Mouse (Mus musculus) hindbrain, embryonic 13.5 days (tissue): ENCODE measurements around the gene Rbm5. TPM values are rescaled to one million over a fixed set of nuclear protein-coding genes. Genes with fewer than 3 reads are reported as not detected.

Experiments
- ATAC-seq: fragments of 200-750 bp; cut with Nextera tagmentation; 2 replicates; pipeline ENCODE4 v1.8.0; 2017; ENCODE audit warnings: moderate TSS enrichment; ENCODE audit not compliant: low FRiP score
- H3K27ac ChIP-seq: fragments of 300-500 bp; sonication (generic); 2 replicates; pipeline ENCODE4 v1.5.1; 2015; ENCODE audit warnings: inconsistent platforms, mild to moderate bottlenecking, moderate library complexity
- H3K27me3 ChIP-seq: fragments of 300-500 bp; sonication (generic); 2 replicates; pipeline ENCODE4 v1.6.1; 2015; ENCODE audit warnings: mild to moderate bottlenecking, inconsistent platforms
- H3K36me3 ChIP-seq: fragments of 300-500 bp; sonication (generic); 2 replicates; pipeline ENCODE4 v1.6.1; 2015; ENCODE audit warnings: mild to moderate bottlenecking, inconsistent platforms
- H3K4me1 ChIP-seq: fragments of 300-500 bp; sonication (generic); replicated peaks from 2 replicates; pipeline ENCODE4 v1.6.1; 2015; ENCODE audit warnings: inconsistent platforms
- H3K4me2 ChIP-seq: fragments of 300-500 bp; sonication (generic); 2 replicates; pipeline ENCODE4 v1.6.1; 2015; ENCODE audit warnings: inconsistent platforms, mild to moderate bottlenecking, moderate library complexity
- H3K4me3 ChIP-seq: fragments of 300-500 bp; sonication (generic); 2 replicates; pipeline ENCODE4 v1.5.1; 2015; ENCODE audit warnings: mild to moderate bottlenecking, inconsistent platforms
- H3K9ac ChIP-seq: fragments of 300-500 bp; sonication (generic); 2 replicates; pipeline ENCODE4 v1.6.1; 2015; ENCODE audit warnings: mild to moderate bottlenecking, inconsistent platforms
- H3K9me3 ChIP-seq: fragments of 300-500 bp; sonication (generic); 2 replicates; pipeline ENCODE4 v1.6.1; 2016; ENCODE audit warnings: inconsistent platforms
- WGBS: fragments of 180-500 bp; shearing (Covaris S2); methylation state at CpG from one replicate; pipeline ENCODE4 v1.1.7; 2015; 5-methylcytosine and 5-hydroxymethylcytosine counted together
- polyA plus RNA-seq: library from polyadenylated mRNA; unstranded; fragments of >200 nt; fragmentation: Nextera tagmentation; extraction: Ambion mirVana; gene quantifications from 2 replicates; pipeline ENCODE4 v1.2.1, GENCODE M21; 2015

The Rbm5 gene
- 277 and 286 TPM in 2 replicates for polyA plus RNA-seq

DNA sequence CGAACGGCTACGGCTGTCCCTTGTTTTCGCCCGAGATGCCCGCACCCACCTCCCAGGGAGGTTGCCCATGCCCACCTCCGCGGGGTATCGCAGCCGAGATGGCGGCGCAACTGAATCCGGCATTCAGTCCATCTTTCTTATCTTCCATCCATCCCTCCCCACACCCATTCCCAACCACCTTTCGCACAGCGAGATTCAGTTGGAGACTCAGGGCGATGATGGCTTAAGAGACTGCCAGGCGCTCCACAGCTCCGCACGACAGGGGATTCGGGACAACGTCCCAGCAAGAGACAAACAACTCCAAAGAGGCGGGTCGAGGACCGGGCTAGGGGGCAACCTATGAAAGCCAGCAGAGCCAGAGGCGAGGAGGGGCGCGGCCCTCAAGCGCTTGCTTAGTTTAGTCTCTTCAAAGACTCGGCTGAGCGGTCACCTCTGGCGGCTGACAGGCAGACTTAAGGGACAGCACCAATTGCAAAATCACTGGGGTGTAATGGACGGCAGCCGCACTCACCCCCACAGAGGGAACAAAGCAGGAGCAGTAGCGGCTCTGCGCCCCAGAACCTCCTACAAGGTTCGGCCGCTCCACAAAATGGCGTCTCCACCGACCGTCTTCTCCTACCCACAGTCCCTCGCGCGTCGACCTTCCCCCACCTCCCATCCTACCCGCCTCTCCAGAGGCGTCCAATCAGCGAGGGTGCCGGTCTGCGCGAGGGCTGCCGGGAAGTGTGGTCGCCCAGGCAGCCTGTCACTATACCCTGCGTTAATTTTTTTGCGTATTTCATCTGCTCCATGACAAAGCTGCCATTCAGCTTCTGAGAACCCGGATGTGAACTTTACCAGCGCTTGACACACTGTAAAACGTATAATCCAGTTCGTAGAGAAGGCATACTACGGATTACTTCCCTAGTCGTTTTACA is at the start of gene Rbm5:
Gene Rbm5, minus strand, starts transcription at position 623 of the 917 bp plus-strand sequence.
- peak; percentile 100 for ATAC-seq
- under 1% methylated on average over 60 of the region's 60 CpGs for WGBS
- H3K36me3 ChIP-seq, result peaks cover 61% of the 10 kb centered on the region

DNA sequence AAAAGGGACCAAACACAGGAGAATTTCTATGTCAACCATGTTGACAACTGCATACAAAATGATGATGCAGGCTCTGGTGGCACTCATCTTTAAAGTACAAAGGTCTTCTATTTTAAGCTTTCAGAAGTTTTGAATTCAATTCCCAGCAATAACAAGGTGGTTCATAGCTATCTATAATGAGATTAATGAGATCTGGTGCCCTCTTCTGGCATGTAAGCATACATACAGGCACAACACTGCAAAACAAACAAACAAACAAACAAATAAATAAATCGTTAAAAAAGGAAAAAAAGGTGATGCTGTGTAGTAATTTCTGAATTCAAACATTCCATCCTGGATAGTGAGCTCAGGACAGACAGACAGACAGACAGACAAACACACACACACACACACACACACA is 41.3 kb upstream of the Rbm5 start:
- WGBS, result 96% methylated on average over 1 of the region's 1 CpGs
- H3K4me1 ChIP-seq, result no peaks in the 10 kb centered on the region
- H3K27ac ChIP-seq, result no peak overlapping the region
- H3K4me2 ChIP-seq, result no peak overlapping the region
- no peaks in the 10 kb centered on the region for H3K27me3 ChIP-seq
- H3K36me3 ChIP-seq, result peaks cover 51% of the 10 kb centered on the region
- H3K9ac ChIP-seq, result no peak overlapping the region
- no peak for ATAC-seq
- no peak overlapping the region for H3K4me3 ChIP-seq
- H3K9me3 ChIP-seq, result no peaks in the 10 kb centered on the region; the same call in 1 of the 2 replicates

More for the DNA sequence above, at the start of gene Rbm5:
- Histone ChIP-seq H3K9ac (peak within 1 kb of the TSS; percentile 99), H3K4me3 (peak within 1 kb of the TSS; percentile 97), H3K9me3 (no peaks in the 10 kb centered on the region), H3K4me2 (peak within 1 kb of the TSS; percentile 85), H3K4me1 (peaks cover 21% of the 10 kb centered on the region), H3K27ac (peak within 1 kb of the TSS; percentile 94), H3K27me3 (no peaks in the 10 kb centered on the region)

GRCm38 (mm10) chr9:107810985-107811384 is 40.2 kb upstream of the Rbm5 start:
- no peak overlapping the region for H3K9ac ChIP-seq
- H3K27me3 ChIP-seq, result no peaks in the 10 kb centered on the region
- H3K4me2 ChIP-seq, result no peak overlapping the region
- 95% methylated on average over 2 of the region's 2 CpGs for WGBS
- H3K9me3 ChIP-seq, result no peaks in the 10 kb centered on the region
- no peak overlapping the region for H3K27ac ChIP-seq
- no peak overlapping the region for H3K4me3 ChIP-seq
- no peak for ATAC-seq
- H3K36me3 ChIP-seq, result peaks cover 45% of the 10 kb centered on the region
- no peaks in the 10 kb centered on the region for H3K4me1 ChIP-seq

- H3K9me3 ChIP-seq, result no peaks in the 10 kb centered on the region
- H3K4me1 ChIP-seq, result no peaks in the 10 kb centered on the region
- H3K27ac ChIP-seq, result no peak overlapping the region
- H3K4me2 ChIP-seq, result no peak overlapping the region
- 87% methylated on average over 6 of the region's 6 CpGs for WGBS
- no peak overlapping the region for H3K9ac ChIP-seq
- no peak for ATAC-seq
- H3K36me3 ChIP-seq, result peaks cover 72% of the 10 kb centered on the region
- no peak overlapping the region for H3K4me3 ChIP-seq
- H3K27me3 ChIP-seq, result no peaks in the 10 kb centered on the region
Observed at GRCm38 (mm10) chr9:107791714-107792113, 20.9 kb upstream of the Rbm5 start.

DNA sequence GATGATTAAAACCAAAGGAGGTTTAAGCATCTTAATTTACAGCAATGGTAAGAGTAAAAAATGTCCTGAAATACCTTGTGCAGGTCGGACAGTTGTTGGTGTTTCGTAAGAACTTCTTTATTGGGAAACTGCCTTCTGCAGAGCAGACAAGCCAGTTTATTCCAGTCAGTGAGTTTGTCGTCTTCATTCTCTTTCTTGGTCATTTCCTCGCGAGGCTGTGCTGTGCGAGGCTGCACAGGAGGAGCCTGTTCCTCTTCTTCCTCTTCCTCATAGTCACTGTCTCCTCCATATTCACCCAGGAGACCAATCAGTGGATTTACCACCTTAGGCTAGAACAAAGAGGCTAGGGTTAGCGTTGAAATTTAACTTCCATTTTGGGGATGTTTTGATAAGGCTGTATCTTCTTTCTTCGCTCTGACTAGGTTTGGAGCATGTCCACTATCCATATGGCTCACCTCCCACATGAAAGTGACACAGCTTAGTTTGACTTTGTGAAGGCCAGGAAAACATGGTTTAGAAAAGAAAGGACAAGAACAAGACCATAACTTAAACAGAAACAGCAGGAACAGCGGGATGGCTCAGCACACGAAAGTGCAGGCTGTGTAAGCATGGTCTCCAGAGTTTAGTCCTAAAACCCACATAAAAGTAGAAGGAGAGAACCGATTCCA is 11.9 kb upstream of the Rbm5 start:
- Histone ChIP-seq H3K4me1 (no peaks in the 10 kb centered on the region), H3K4me2 (no peak overlapping the region), H3K27ac (no peak overlapping the region), H3K27me3 (no peaks in the 10 kb centered on the region), H3K36me3 (peaks cover 86% of the 10 kb centered on the region), H3K4me3 (no peak overlapping the region), H3K9me3 (no peaks in the 10 kb centered on the region), H3K9ac (no peak overlapping the region)
- WGBS, result 96% methylated on average over 11 of the region's 11 CpGs
- ATAC-seq, result no peak

DNA sequence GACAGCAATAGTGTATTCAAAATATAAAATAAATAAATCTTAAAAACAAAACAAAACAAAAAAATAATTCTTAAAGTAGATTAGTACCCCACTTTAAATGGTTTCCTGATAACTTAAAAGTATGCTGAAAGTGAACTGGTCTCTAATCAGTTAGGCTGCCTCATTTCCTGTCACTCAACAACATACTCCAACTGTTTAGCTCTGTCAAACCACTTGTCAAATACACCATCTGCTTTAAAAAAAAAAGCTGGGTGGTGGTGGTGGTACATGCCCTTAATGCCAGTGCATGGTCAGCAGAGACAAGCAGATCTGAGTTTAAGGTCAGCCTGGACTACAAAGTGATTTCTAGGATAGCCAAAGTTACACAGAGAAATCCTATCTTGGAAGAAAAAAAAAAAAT is 6.0 kb upstream of the Rbm5 start:
- H3K36me3 ChIP-seq, result peaks cover 76% of the 10 kb centered on the region
- no peaks in the 10 kb centered on the region for H3K27me3 ChIP-seq
- ATAC-seq, result no peak
- H3K9me3 ChIP-seq, result no peaks in the 10 kb centered on the region
- no peak overlapping the region for H3K4me2 ChIP-seq
- 0 out of 2 replicates have a peak, but pooled peaks cover under 1% of the 10 kb centered on the region for H3K4me1 ChIP-seq
- H3K4me3 ChIP-seq, result no peak overlapping the region
- H3K27ac ChIP-seq, result no peak overlapping the region
- H3K9ac ChIP-seq, result no peak overlapping the region

DNA sequence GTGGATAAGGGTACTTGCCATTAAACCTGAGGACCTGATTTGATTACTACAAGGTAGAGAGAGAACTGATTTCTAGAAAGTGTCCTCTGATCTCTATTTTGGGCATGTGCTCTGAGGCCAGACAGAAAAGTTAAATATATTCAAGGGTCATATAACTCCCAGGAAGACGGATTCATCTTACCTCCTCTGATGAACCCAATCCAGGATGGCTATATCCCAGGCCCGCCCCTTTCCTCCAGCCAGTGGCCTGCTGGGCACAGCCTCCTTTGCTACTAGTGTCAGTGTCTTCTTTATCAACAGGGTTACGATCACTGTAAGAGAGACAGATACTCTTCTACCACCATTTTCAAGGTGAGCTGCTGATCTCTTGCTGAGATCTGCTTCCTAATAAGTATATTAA is 3.6 kb upstream of the Rbm5 start:
- Histone ChIP-seq H3K27me3 (no peaks in the 10 kb centered on the region), H3K4me2 (no peak overlapping the region), H3K4me1 (peaks cover 8% of the 10 kb centered on the region), H3K9me3 (no peaks in the 10 kb centered on the region), H3K9ac (no peak overlapping the region), H3K27ac (no peak overlapping the region), H3K36me3 (peaks cover 55% of the 10 kb centered on the region), H3K4me3 (no peak overlapping the region)
- no peak for ATAC-seq
- whole genome bisulfite sequencing, result 91% methylated on average over 3 of the region's 3 CpGs

DNA sequence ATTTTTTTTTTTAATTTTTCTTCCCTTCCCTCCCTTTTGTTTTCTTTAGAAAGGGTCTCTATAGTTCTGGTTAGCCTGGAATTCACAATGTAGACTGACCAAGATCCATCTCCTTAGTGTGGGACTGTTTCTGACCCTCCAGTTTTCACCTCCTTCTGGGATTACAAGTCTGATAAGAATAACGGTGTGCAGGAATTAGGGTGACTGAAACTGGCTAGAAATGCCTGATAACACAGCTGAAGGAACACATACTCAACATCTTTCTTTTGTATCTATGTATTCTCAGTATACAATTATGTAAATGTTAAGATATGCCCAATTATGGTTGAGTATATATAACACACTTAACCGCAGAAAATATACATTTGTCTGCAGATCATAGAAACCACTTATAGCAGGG is 986 bp upstream of the Rbm5 start:
- Histone ChIP-seq H3K4me1 (peaks cover 21% of the 10 kb centered on the region), H3K9me3 (no peaks in the 10 kb centered on the region), H3K4me3 (no peak overlapping the region), H3K27me3 (no peaks in the 10 kb centered on the region), H3K4me2 (no peak overlapping the region; the same call in 1 of the 2 replicates), H3K36me3 (peaks cover 61% of the 10 kb centered on the region), H3K27ac (peak overlapping the region; percentile 94), H3K9ac (no peak overlapping the region)
- 76% methylated on average over 2 of the region's 2 CpGs for WGBS
- ATAC-seq, result no peak

DNA sequence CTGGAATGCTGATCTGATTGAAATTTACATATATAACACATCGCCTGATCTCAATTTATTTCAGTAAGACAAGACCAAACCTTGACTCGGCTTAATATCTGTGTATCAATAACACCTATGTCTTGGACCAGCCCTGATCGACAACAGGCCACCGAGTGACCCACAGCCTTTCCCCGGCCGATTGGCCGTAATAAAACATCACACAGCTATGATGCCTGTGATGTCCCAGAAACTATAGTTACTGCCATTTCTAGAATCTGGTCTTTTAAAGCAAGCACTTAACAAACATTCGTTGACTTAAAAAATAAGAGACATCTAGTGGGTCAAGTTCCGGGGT is 791 bp downstream of the Rbm5 start:
- WGBS, result 2% methylated on average over 9 of the region's 9 CpGs
- Histone ChIP-seq H3K27ac (peak overlapping the region; percentile 94), H3K36me3 (peaks cover 62% of the 10 kb centered on the region), H3K4me1 (peaks cover 21% of the 10 kb centered on the region), H3K9ac (peak overlapping the region; percentile 99), H3K27me3 (no peaks in the 10 kb centered on the region), H3K4me2 (peak overlapping the region; percentile 85), H3K4me3 (peak overlapping the region; percentile 97), H3K9me3 (no peaks in the 10 kb centered on the region)
- ATAC-seq, result no peak

DNA sequence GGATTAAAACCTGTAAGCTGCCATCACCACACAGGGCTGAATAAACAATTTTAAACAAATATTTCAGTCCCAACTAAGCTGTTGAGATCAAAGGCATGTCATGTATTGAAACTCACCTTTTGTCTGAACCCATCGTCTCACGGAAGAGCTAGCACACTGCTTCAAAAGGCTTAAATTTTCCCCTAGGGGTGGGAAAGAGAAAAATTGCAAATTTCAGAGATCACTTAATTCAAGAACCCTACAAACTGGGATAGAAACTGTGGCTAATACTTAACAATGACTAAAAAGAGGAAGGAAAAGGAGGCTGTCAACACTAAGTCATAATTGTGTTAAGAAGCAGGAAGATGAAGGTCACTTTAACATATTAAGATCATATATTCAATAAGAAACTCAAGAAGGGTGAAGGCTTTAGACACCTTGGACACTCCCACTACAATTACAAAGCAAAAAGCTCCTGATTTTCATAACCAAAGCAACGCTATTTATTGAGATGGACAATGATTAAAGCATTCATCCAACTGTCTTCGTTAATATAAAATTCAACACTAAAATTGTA is 1.3 kb downstream of the Rbm5 start:
- H3K27me3 ChIP-seq, result no peaks in the 10 kb centered on the region
- peak overlapping the region; percentile 99 for H3K9ac ChIP-seq
- H3K36me3 ChIP-seq, result peaks cover 62% of the 10 kb centered on the region
- H3K4me2 ChIP-seq, result peak overlapping the region; percentile 85
- H3K27ac ChIP-seq, result no peak overlapping the region; the same call in 1 of the 2 replicates
- peak overlapping the region; percentile 97 for H3K4me3 ChIP-seq
- ATAC-seq, result no peak
- H3K9me3 ChIP-seq, result no peaks in the 10 kb centered on the region
- H3K4me1 ChIP-seq, result peaks cover 21% of the 10 kb centered on the region
- WGBS, result 11% methylated on average over 4 of the region's 4 CpGs

- H3K27ac ChIP-seq, result 0 out of 2 replicates have a peak overlapping the region, but pooled peaks have one; percentile 40
- no peaks in the 10 kb centered on the region for H3K9me3 ChIP-seq
- WGBS, result 81% methylated on average over 5 of the region's 5 CpGs
- peaks cover 21% of the 10 kb centered on the region for H3K4me1 ChIP-seq
- H3K27me3 ChIP-seq, result no peaks in the 10 kb centered on the region
- peaks cover 62% of the 10 kb centered on the region for H3K36me3 ChIP-seq
- peak overlapping the region; percentile 85 for H3K4me2 ChIP-seq
- ATAC-seq, result no peak
- H3K4me3 ChIP-seq, result peak overlapping the region; percentile 97
- peak overlapping the region; percentile 99 for H3K9ac ChIP-seq
Observed at GRCm38 (mm10) chr9:107768851-107769250, 1.9 kb downstream of the Rbm5 start.

DNA sequence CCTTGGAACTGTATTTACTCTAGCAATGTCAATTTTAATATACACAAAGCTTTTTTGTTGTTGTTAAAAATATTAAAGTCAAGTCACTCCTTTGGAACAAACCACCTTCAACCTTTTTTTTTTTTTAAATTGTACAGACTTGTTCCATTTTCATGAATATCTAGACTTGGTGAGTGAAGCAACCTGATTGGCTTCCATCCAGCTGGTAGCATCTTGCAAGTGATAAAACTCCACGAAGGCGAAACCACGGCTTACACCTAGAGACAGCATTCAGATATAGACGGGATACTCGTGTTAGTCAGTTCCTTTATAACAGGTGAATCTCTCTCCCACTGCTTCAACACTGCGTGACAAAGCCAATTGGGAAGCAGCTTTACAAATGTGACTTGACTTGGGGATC is 11.2 kb downstream of the Rbm5 start:
- ATAC-seq, result no peak
- no peak overlapping the region for H3K27ac ChIP-seq
- WGBS, result 94% methylated on average over 6 of the region's 6 CpGs
- no peak overlapping the region for H3K9ac ChIP-seq
- no peaks in the 10 kb centered on the region for H3K9me3 ChIP-seq
- H3K4me3 ChIP-seq, result no peak overlapping the region
- H3K27me3 ChIP-seq, result no peaks in the 10 kb centered on the region
- no peak overlapping the region for H3K4me2 ChIP-seq
- no peaks in the 10 kb centered on the region for H3K4me1 ChIP-seq
- peaks cover 91% of the 10 kb centered on the region for H3K36me3 ChIP-seq
